Mouse (Mus musculus) neural tube, embryonic 11.5 days (tissue): ENCODE data around the gene Pphln1. TPM values are rescaled to one million over a fixed set of nuclear protein-coding genes. Genes with fewer than 3 reads are reported as not detected.

Source experiments
- ATAC-seq: fragments of 200-750 bp; cut with Nextera tagmentation; 2 replicates; pipeline ENCODE4 v1.8.0; 2017; ENCODE audit warnings: moderate number of reproducible peaks, mild to moderate bottlenecking, moderate TSS enrichment, moderate library complexity; ENCODE audit not compliant: insufficient read depth, low FRiP score, low TSS enrichment
- DNase-seq: peaks from one replicate; pipeline ENCODE4 v3.0.0-alpha.2; 2015; ENCODE audit warnings: low spot score
- H3K27ac ChIP-seq: fragments of 300-500 bp; sonication (generic); 2 replicates; pipeline ENCODE4 v1.5.1; 2014; ENCODE audit warnings: low read depth, mild to moderate bottlenecking, low read length
- H3K27me3 ChIP-seq: fragments of 300-500 bp; sonication (generic); 2 replicates; pipeline ENCODE4 v1.6.1; 2014; ENCODE audit warnings: mild to moderate bottlenecking, low read length, mixed read lengths; ENCODE audit not compliant: control insufficient read depth, insufficient read depth
- H3K36me3 ChIP-seq: fragments of 300-500 bp; sonication (generic); 2 replicates; pipeline ENCODE4 v1.6.1; 2014; ENCODE audit warnings: mild to moderate bottlenecking, low read length, moderate library complexity, mixed read lengths; ENCODE audit not compliant: control insufficient read depth, insufficient read depth
- H3K4me1 ChIP-seq: fragments of 300-500 bp; sonication (generic); 2 replicates; pipeline ENCODE4 v1.6.1; 2014; ENCODE audit warnings: low read length, mixed read lengths; ENCODE audit not compliant: control insufficient read depth, insufficient read depth
- H3K4me2 ChIP-seq: fragments of 300-500 bp; sonication (generic); 2 replicates; pipeline ENCODE4 v1.6.1; 2014; ENCODE audit warnings: low read depth, mild to moderate bottlenecking, moderate library complexity
- H3K4me3 ChIP-seq: fragments of 300-500 bp; sonication (generic); 2 replicates; pipeline ENCODE4 v1.5.1; 2014; ENCODE audit warnings: low read depth, low read length
- H3K9ac ChIP-seq: fragments of 300-500 bp; sonication (generic); 2 replicates; pipeline ENCODE4 v1.6.1; 2014; ENCODE audit warnings: mild to moderate bottlenecking, low read length
- H3K9me3 ChIP-seq: fragments of 300-500 bp; sonication (generic); 2 replicates; pipeline ENCODE4 v1.6.1; 2016; ENCODE audit warnings: low read length; ENCODE audit not compliant: control insufficient read depth
- WGBS: fragments of 180-500 bp; shearing (Covaris S2); extraction: QIAGEN DNeasy Blood & Tissue Kit; methylation state at CpG from one replicate; pipeline ENCODE4 v1.1.7; 2014; 5-methylcytosine and 5-hydroxymethylcytosine counted together
- polyA plus RNA-seq: library from polyadenylated mRNA; unstranded; fragments of >200 nt; fragmentation: Nextera tagmentation; extraction: Ambion mirVana; gene quantifications from 2 replicates; pipeline ENCODE4 v1.2.1, GENCODE M21; 2014

The Pphln1 gene
- polyA plus RNA-seq, 1 experiment from 2014 or later: 56.7 TPM

- no peak overlapping the region for H3K9ac ChIP-seq
- H3K4me1 ChIP-seq: no peaks in the 10 kb centered on the region
- no peaks in the 10 kb centered on the region for H3K9me3 ChIP-seq
- no peak overlapping the region for H3K4me3 ChIP-seq
- no peak overlapping the region for H3K4me2 ChIP-seq
- no peak overlapping the region for H3K27ac ChIP-seq
- no peaks in the 10 kb centered on the region for H3K27me3 ChIP-seq
- 87% methylated on average over 6 of the region's 6 CpGs for WGBS
- no peak for DNase-seq
- ATAC-seq: no peak
- peaks cover 9% of the 10 kb centered on the region for H3K36me3 ChIP-seq
Measured at GRCm38 (mm10) chr15:93443676-93444075, 45.5 kb downstream of the Pphln1 start.

- Histone ChIP-seq H3K4me1 (no peaks in the 10 kb centered on the region), H3K36me3 (no peaks in the 10 kb centered on the region; the same call in 1 of the 2 replicates), H3K27ac (no peak overlapping the region), H3K4me3 (no peak overlapping the region), H3K4me2 (no peak overlapping the region), H3K27me3 (no peaks in the 10 kb centered on the region), H3K9ac (no peak overlapping the region), H3K9me3 (no peaks in the 10 kb centered on the region)
- ATAC-seq (no peak), DNase-seq (no peak)
- 79% methylated on average over 3 of the region's 3 CpGs for WGBS
Measured at GRCm38 (mm10) chr15:93448862-93449261, 50.7 kb downstream of the Pphln1 start.

- H3K27me3 ChIP-seq: no peaks in the 10 kb centered on the region
- WGBS: 79% methylated on average over 1 of the region's 1 CpGs
Measured at GRCm38 (mm10) chr15:93453296-93453695, 55.1 kb downstream of the Pphln1 start.

GRCm38 (mm10) chr15:93456005-93456404, 57.9 kb downstream of the Pphln1 start:
- no peaks in the 10 kb centered on the region for H3K27me3 ChIP-seq
- H3K4me3 ChIP-seq: no peak overlapping the region
- H3K4me1 ChIP-seq: no peaks in the 10 kb centered on the region
- no peaks in the 10 kb centered on the region for H3K9me3 ChIP-seq
- ATAC-seq (no peak), DNase-seq (no peak)
- H3K27ac ChIP-seq: no peak overlapping the region
- H3K9ac ChIP-seq: no peak overlapping the region
- H3K36me3 ChIP-seq: no peaks in the 10 kb centered on the region
- H3K4me2 ChIP-seq: no peak overlapping the region

More at GRCm38 (mm10) chr15:93453296-93453695, 55.1 kb downstream of the Pphln1 start:
- no peak overlapping the region for H3K4me3 ChIP-seq
- no peak for ATAC-seq
- no peak overlapping the region for H3K9ac ChIP-seq
- DNase-seq: no peak
- no peaks in the 10 kb centered on the region for H3K4me1 ChIP-seq
- no peak overlapping the region for H3K4me2 ChIP-seq
- no peaks in the 10 kb centered on the region for H3K9me3 ChIP-seq
- no peak overlapping the region for H3K27ac ChIP-seq
- no peaks in the 10 kb centered on the region for H3K36me3 ChIP-seq

- H3K4me1 ChIP-seq: no peaks in the 10 kb centered on the region
- H3K9ac ChIP-seq: no peak overlapping the region
- DNase-seq (no peak), ATAC-seq (no peak)
- H3K4me2 ChIP-seq: no peak overlapping the region
- H3K27me3 ChIP-seq: no peaks in the 10 kb centered on the region
- H3K4me3 ChIP-seq: no peak overlapping the region
- no peak overlapping the region for H3K27ac ChIP-seq
- 72% methylated on average over 5 of the region's 5 CpGs for WGBS
- H3K9me3 ChIP-seq: no peaks in the 10 kb centered on the region
- H3K36me3 ChIP-seq: no peaks in the 10 kb centered on the region
Measured at GRCm38 (mm10) chr15:93459422-93459821, 61.3 kb downstream of the Pphln1 start.

GRCm38 (mm10) chr15:93461066-93461465, 62.9 kb downstream of the Pphln1 start:
- Histone ChIP-seq H3K27ac (no peak overlapping the region), H3K4me2 (no peak overlapping the region), H3K36me3 (peaks cover 5% of the 10 kb centered on the region; the same call in 1 of the 2 replicates), H3K27me3 (no peaks in the 10 kb centered on the region), H3K4me3 (no peak overlapping the region), H3K9me3 (no peaks in the 10 kb centered on the region), H3K4me1 (no peaks in the 10 kb centered on the region), H3K9ac (no peak overlapping the region)
- no peak for ATAC-seq
- no peak for DNase-seq
- WGBS: 93% methylated on average over 23 of the region's 23 CpGs

- H3K27ac ChIP-seq: no peak overlapping the region
- H3K4me2 ChIP-seq: no peak overlapping the region
- no peaks in the 10 kb centered on the region for H3K4me1 ChIP-seq
- H3K9me3 ChIP-seq: no peaks in the 10 kb centered on the region
- ATAC-seq (no peak), DNase-seq (no peak)
- 42% methylated on average over 12 of the region's 12 CpGs for WGBS
- no peaks in the 10 kb centered on the region for H3K36me3 ChIP-seq
- H3K9ac ChIP-seq: no peak overlapping the region
- H3K4me3 ChIP-seq: no peak overlapping the region
- no peaks in the 10 kb centered on the region for H3K27me3 ChIP-seq
Measured at GRCm38 (mm10) chr15:93471651-93472050, 73.5 kb downstream of the Pphln1 start.

- Histone ChIP-seq H3K27ac (no peak overlapping the region), H3K4me3 (no peak overlapping the region), H3K4me2 (no peak overlapping the region), H3K9ac (no peak overlapping the region), H3K4me1 (no peaks in the 10 kb centered on the region), H3K9me3 (no peaks in the 10 kb centered on the region), H3K27me3 (no peaks in the 10 kb centered on the region), H3K36me3 (no peaks in the 10 kb centered on the region)
- 32% methylated on average over 1 of the region's 1 CpGs for WGBS
- DNase-seq (no peak), ATAC-seq (no peak)
Measured at GRCm38 (mm10) chr15:93472089-93472488, 73.9 kb downstream of the Pphln1 start.

GRCm38 (mm10) chr15:93474277-93474676, 76.1 kb downstream of the Pphln1 start:
- Histone ChIP-seq H3K4me1 (no peaks in the 10 kb centered on the region), H3K4me2 (no peak overlapping the region), H3K9me3 (no peaks in the 10 kb centered on the region), H3K4me3 (no peak overlapping the region), H3K27ac (no peak overlapping the region), H3K9ac (no peak overlapping the region), H3K36me3 (no peaks in the 10 kb centered on the region), H3K27me3 (no peaks in the 10 kb centered on the region)
- DNase-seq (no peak), ATAC-seq (no peak)
- 87% methylated on average over 3 of the region's 3 CpGs for WGBS
